Mouse (Mus musculus) 3134 (cell line): ENCODE data around the gene Rsph3b.
"Not testable (repeated sequence)": the region's sequence is repeated elsewhere in the genome, so short reads cannot be mapped to it uniquely, and the experiment has no call there.

Experiments
- DNase-seq: peaks from one replicate; pipeline ENCODE4 v3.0.0-alpha.2; 2011; ENCODE audit warnings: low spot score; ENCODE audit not compliant: insufficient read length; ENCODE audit errors: extremely low read depth

Gene Rsph3b

GRCm38 (mm10) chr17:6947984-6948768 lies at the start of gene Rsph3b:
Gene Rsph3b, minus strand, starts transcription at chr17:6948682.
- peak; percentile 91 for DNase-seq

- not testable (repeated sequence) for DNase-seq
Observed at GRCm38 (mm10) chr17:6997778-6998490, 49.5 kb upstream of the Rsph3b start.

- not testable (repeated sequence) for DNase-seq
Observed at GRCm38 (mm10) chr17:6996826-6997225, 48.3 kb upstream of the Rsph3b start.

- not testable (repeated sequence) for DNase-seq
Observed at GRCm38 (mm10) chr17:6995504-6995903, 47.0 kb upstream of the Rsph3b start.

- DNase-seq = not testable (repeated sequence)
Observed at GRCm38 (mm10) chr17:6986118-6986517, 37.6 kb upstream of the Rsph3b start.

GRCm38 (mm10) chr17:6980144-6980543 lies 31.7 kb upstream of the Rsph3b start:
- not testable (repeated sequence) for DNase-seq

- DNase-seq = peak; percentile 19
Observed at GRCm38 (mm10) chr17:6979380-6979779, 30.9 kb upstream of the Rsph3b start.

- peak; percentile 61 for DNase-seq
Observed at GRCm38 (mm10) chr17:6978287-6979248, 30.1 kb upstream of the Rsph3b start, which contains the start of gene Gm49721. Gene Gm49721, plus strand, starts transcription at chr17:6978904.

GRCm38 (mm10) chr17:6974985-6975384 lies 26.5 kb upstream of the Rsph3b start:
- DNase-seq = not testable (repeated sequence)

GRCm38 (mm10) chr17:6972836-6973396 lies 24.4 kb upstream of the Rsph3b start:
- DNase-seq = not testable (repeated sequence)

- not testable (repeated sequence) for DNase-seq
Observed at GRCm38 (mm10) chr17:6971238-6971637, 22.8 kb upstream of the Rsph3b start.

- DNase-seq = not testable (repeated sequence)
Observed at GRCm38 (mm10) chr17:6970334-6970733, 21.9 kb upstream of the Rsph3b start, which contains the start of gene Rnaset2b. Gene Rnaset2b, plus strand, starts transcription at chr17:6970634.

GRCm38 (mm10) chr17:6967673-6968072 lies 19.2 kb upstream of the Rsph3b start:
- not testable (repeated sequence) for DNase-seq

- DNase-seq = not testable (repeated sequence)
Observed at GRCm38 (mm10) chr17:6965364-6965763, 16.9 kb upstream of the Rsph3b start.

- not testable (repeated sequence) for DNase-seq
Observed at GRCm38 (mm10) chr17:6962936-6963335, 14.5 kb upstream of the Rsph3b start.

- not testable (repeated sequence) for DNase-seq
Observed at GRCm38 (mm10) chr17:6962339-6962738, 13.9 kb upstream of the Rsph3b start.

- DNase-seq = peak; percentile 62
Observed at GRCm38 (mm10) chr17:6961181-6962000, 12.9 kb upstream of the Rsph3b start.

- DNase-seq = peak; percentile 53
Observed at GRCm38 (mm10) chr17:6960776-6961175, 12.3 kb upstream of the Rsph3b start, which contains the start of gene Tagap1. Gene Tagap1, minus strand, starts transcription at chr17:6961156.

GRCm38 (mm10) chr17:6960349-6960748 lies 11.9 kb upstream of the Rsph3b start:
- not testable (repeated sequence) for DNase-seq
